Mouse (Mus musculus) bone marrow, adult 2 months (tissue): Measurements from ENCODE around the gene Mrgprg.

Experiments
- CTCF ChIP-seq: fragments of 200-500 bp; IDR thresholded peaks from 2 replicates; pipeline ENCODE4 v1.5.1; 2011; ENCODE audit warnings: low read length, control low read depth; ENCODE audit not compliant: control insufficient read depth, insufficient read depth
- POLR2A ChIP-seq: fragments of 200-500 bp; IDR thresholded peaks from 2 replicates; pipeline ENCODE4 v1.6.1; 2011; ENCODE audit warnings: low read depth, mild to moderate bottlenecking, control low read depth, low read length, borderline replicate concordance; ENCODE audit not compliant: control insufficient read depth

DNA sequence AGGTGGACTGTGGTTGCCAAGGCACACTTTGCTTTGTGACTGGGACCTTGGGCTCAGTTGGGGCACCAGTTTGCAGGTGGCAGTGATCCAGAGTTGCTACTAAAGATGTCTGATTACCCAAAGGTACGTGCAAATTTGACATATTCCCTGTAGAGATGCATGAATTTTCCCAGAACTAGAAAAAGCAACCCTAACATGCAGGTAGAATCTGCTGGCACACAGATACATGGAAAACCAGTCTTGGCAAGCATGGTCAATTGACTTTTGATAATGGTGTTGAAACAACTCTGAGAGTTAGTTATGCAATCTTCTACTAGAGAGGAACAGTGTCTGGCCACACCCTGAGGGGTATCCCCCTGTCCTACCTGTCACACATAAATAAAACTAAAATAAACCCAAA is 15.4 kb downstream of the Mrgprg start:
- no peak for TF ChIP-seq POLR2A
- no peak for TF ChIP-seq CTCF
